Comparison of ENCODE assay signal across 8 mouse cellular contexts in the genomic region with DNA sequence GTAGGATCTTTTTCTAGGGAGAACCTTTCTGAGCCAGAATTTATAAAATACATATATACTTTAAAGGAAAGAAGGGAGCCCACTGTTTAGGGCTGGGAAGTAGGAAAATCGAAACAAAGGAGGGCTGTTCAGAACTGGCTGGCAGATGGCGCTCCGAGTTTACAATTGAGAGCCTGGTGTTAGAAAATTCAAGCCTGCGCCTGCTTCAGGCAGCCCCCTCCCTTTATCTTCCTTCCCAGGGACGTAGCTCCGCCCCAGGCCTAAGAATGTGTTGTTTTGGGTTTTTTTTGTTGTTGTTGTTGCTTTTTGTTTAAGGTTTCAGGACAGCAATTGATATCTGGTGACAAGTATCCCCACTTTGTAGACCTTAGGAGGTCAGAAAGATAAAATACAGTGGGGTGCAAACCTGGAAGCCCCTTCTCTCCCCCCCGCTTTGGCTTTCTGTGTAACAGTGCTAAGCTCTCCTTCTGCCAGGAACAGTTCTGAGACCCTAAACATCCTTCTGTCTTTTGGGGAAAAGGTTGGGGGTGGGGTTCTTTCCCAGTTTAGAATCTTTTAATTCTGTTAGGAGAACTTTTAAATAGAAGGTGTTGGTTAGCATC. TPM values are rescaled to one million over a fixed set of nuclear protein-coding genes. Genes with fewer than 3 reads are reported as not detected.
DNase-seq lines count a peak whose midpoint lies in the region; ATAC-seq and TF ChIP-seq lines count a peak whose summit lies in the region.

No protein-coding gene starts in this region.

- POLR2A ChIA-PET in Patski (lab: Charles Lee) = interaction anchor here (0.5 to 1.0 kb wide), 3 partner anchors 234 to 527 kb away, joined by 3 to 4 read pairs (median 3); no protein-coding TSS in a partner anchor

- no peak overlapping the region for H3K27ac ChIP-seq in forebrain, embryonic 12.5 days
- H3K27ac ChIP-seq in intestine, postnatal 0 days (ENCODE audit: low read depth, low read length) = no peak overlapping the region
- no peak overlapping the region for H3K27ac ChIP-seq in midbrain, postnatal 0 days (ENCODE audit: low read depth, low read length)

- no peak overlapping the region for H3K4me2 ChIP-seq in forebrain, embryonic 12.5 days
- H3K4me2 ChIP-seq in intestine, postnatal 0 days (replicated peaks; ENCODE audit: low read depth) = no peak overlapping the region
- H3K4me2 ChIP-seq in midbrain, postnatal 0 days (ENCODE audit: low read depth, low read length, poor library complexity, severe bottlenecking) = no peak overlapping the region

- ATAC-seq in Patski = peak; percentile 51
- ATAC-seq in forebrain, embryonic 12.5 days (ENCODE audit: low FRiP score) = peak; percentile 82
- no peak for ATAC-seq in intestine, postnatal 0 days
- peak; percentile 58; the same call in 1 of the 2 replicates for ATAC-seq in midbrain, postnatal 0 days (ENCODE audit: low FRiP score)
- no peak for ATAC-seq in erythroblast, adult 5-6 weeks (replicated peaks; ENCODE audit: low FRiP score, poor library complexity, severe bottlenecking)

- no peak overlapping the region for H3K9ac ChIP-seq in forebrain, embryonic 12.5 days
- H3K9ac ChIP-seq in intestine, postnatal 0 days (ENCODE audit: low read depth, low read length) = no peak overlapping the region
- no peak overlapping the region for H3K9ac ChIP-seq in midbrain, postnatal 0 days (replicated peaks; ENCODE audit: low read length, poor library complexity, severe bottlenecking)

- peaks cover 7% of the 10 kb centered on the region; the same call in 1 of the 2 replicates for H3K4me1 ChIP-seq in forebrain, embryonic 12.5 days
- no peaks in the 10 kb centered on the region for H3K4me1 ChIP-seq in intestine, postnatal 0 days (replicated peaks; ENCODE audit: control insufficient read depth, insufficient read depth, low read length)
- H3K4me1 ChIP-seq in midbrain, postnatal 0 days (ENCODE audit: insufficient read depth, low read length) = no peaks in the 10 kb centered on the region

- peaks cover 7% of the 10 kb centered on the region for H3K27me3 ChIP-seq in Patski
- no peaks in the 10 kb centered on the region for H3K27me3 ChIP-seq in forebrain, embryonic 12.5 days
- no peaks in the 10 kb centered on the region for H3K27me3 ChIP-seq in intestine, postnatal 0 days (replicated peaks; ENCODE audit: control insufficient read depth, insufficient read depth, low read length)
- peaks cover 4% of the 10 kb centered on the region; the same call in 1 of the 2 replicates for H3K27me3 ChIP-seq in midbrain, postnatal 0 days (ENCODE audit: insufficient read depth, low read length)

- 10% methylated on average over 7 of the region's 7 CpGs for WGBS in forebrain, embryonic 12.5 days
- WGBS in intestine, postnatal 0 days = 18% methylated on average over 7 of the region's 7 CpGs
- WGBS in midbrain, postnatal 0 days = 13% methylated on average over 7 of the region's 7 CpGs

- in situ Hi-C loops in Patski (cut with MboI; ENCODE audit: low pct_unique_long_range_greater_than_20kb) = loop anchor here (5.0 to 10.0 kb wide), 4 partner anchors 224 to 591 kb away; no protein-coding TSS in a partner anchor

- DNase-seq in heart, adult 11 months = peak; percentile 86
- no peak for DNase-seq in heart, adult 8-10 months (ENCODE audit: low spot score)
- DNase-seq in Patski (ENCODE audit: low read depth, low spot score) (no peak), liver (peak; percentile 55)
- peak; percentile 80 for DNase-seq in midbrain, postnatal 0 days (ENCODE audit: low spot score)

- no peak overlapping the region for H3K4me3 ChIP-seq in forebrain, embryonic 12.5 days (replicated peaks)
- H3K4me3 ChIP-seq in intestine, postnatal 0 days (ENCODE audit: low read depth, low read length) = no peak overlapping the region
- no peak overlapping the region for H3K4me3 ChIP-seq in midbrain, postnatal 0 days (ENCODE audit: low read depth, low read length)

- CTCF ChIA-PET in Patski (lab: Charles Lee) = interaction anchor here (1.2 to 3.9 kb wide), 11 partner anchors 52 to 620 kb away, joined by 3 to 42 read pairs (median 3); no protein-coding TSS in a partner anchor

- peak; percentile 91 for TF ChIP-seq CTCF in Patski (IDR thresholded peaks at IDR 0.05)
- peak; percentile 79 for TF ChIP-seq CTCF in intestine, postnatal 0 days (IDR thresholded peaks at IDR 0.05; ENCODE audit: low read depth)
- peak; percentile 85 for TF ChIP-seq CTCF in midbrain, postnatal 0 days (IDR thresholded peaks at IDR 0.05)

- H3K36me3 ChIP-seq in forebrain, embryonic 12.5 days (replicated peaks) = no peaks in the 10 kb centered on the region
- no peaks in the 10 kb centered on the region for H3K36me3 ChIP-seq in intestine, postnatal 0 days (ENCODE audit: control insufficient read depth, insufficient read depth)
- H3K36me3 ChIP-seq in midbrain, postnatal 0 days (ENCODE audit: insufficient read depth, low read length) = no peaks in the 10 kb centered on the region

- H3K9me3 ChIP-seq in forebrain, embryonic 12.5 days = no peaks in the 10 kb centered on the region
- no peaks in the 10 kb centered on the region for H3K9me3 ChIP-seq in intestine, postnatal 0 days (ENCODE audit: control insufficient read depth)
- no peaks in the 10 kb centered on the region for H3K9me3 ChIP-seq in midbrain, postnatal 0 days (ENCODE audit: low read length)

RNA-seq across cellular contexts. Expression of a gene that starts 26.9 kb away (rescaled TPM):
- total RNA-seq in heart, adult 8-10 months (2022) = 1,000 to 10,000 TPM; 1,172 to 1,307 (median 1,221) TPM
- polyA plus RNA-seq in Patski (2021) = 1,008 TPM
- polyA plus RNA-seq in forebrain, embryonic 12.5 days (2016; fragmentation: Nextera tagmentation; extraction: Ambion mirVana) = 1,283 and 1,309 TPM in 2 replicates
- polyA plus RNA-seq in intestine, postnatal 0 days (2015; fragmentation: Nextera tagmentation; extraction: Ambion mirVana) = 686 and 705 TPM in 2 replicates
- 1,613 and 1,637 TPM in 2 replicates for total RNA-seq in midbrain, postnatal 0 days (2014; rRNA removed)
- 1,739 and 1,834 TPM in 2 replicates for polyA plus RNA-seq in midbrain, postnatal 0 days (2015; fragmentation: Nextera tagmentation; extraction: Ambion mirVana)
- 236 and 242 TPM in 2 replicates for total RNA-seq in erythroblast, adult 5-6 weeks (2015; ENCODE audit: low replicate concordance)
- 156 and 162 TPM in 2 replicates for total RNA-seq in erythroblast, adult 5-6 weeks (2017; ENCODE audit: low replicate concordance)

RNA-seq across cellular contexts. Expression of a gene that starts 35.5 kb away (rescaled TPM):
- 1 to 10 TPM; 1.3 to 1.7 (median 1.5) TPM for total RNA-seq in heart, adult 8-10 months (2022)
- 152 TPM for polyA plus RNA-seq in Patski (2021)
- polyA plus RNA-seq in forebrain, embryonic 12.5 days (2016; fragmentation: Nextera tagmentation; extraction: Ambion mirVana) = 7.1 and 7.5 TPM in 2 replicates
- 2.7 and 3.5 TPM in 2 replicates for polyA plus RNA-seq in intestine, postnatal 0 days (2015; fragmentation: Nextera tagmentation; extraction: Ambion mirVana)
- total RNA-seq in midbrain, postnatal 0 days (2014; rRNA removed) = not detected in 2 replicates
- 9.8 and 10.8 TPM in 2 replicates for polyA plus RNA-seq in midbrain, postnatal 0 days (2015; fragmentation: Nextera tagmentation; extraction: Ambion mirVana)
- not detected in 2 replicates for total RNA-seq in erythroblast, adult 5-6 weeks (2015; ENCODE audit: low replicate concordance)
- total RNA-seq in erythroblast, adult 5-6 weeks (2017; ENCODE audit: low replicate concordance) = 0.43 and 8.5 TPM in 2 replicates

Comparison
In these comparisons a context has a peak if more than half of its experiments do, and no peak if none do; other contexts are left out.
1. DNase-seq: peak in heart, adult 11 months (single experiment), liver (single experiment) and midbrain, postnatal 0 days (single experiment); none in heart, adult 8-10 months (single experiment) and Patski (single experiment).
2. ATAC-seq: peak in Patski (single experiment), forebrain, embryonic 12.5 days (single experiment) and midbrain, postnatal 0 days (single experiment); none in intestine, postnatal 0 days (single experiment) and erythroblast, adult 5-6 weeks (single experiment).
3. RNA of a gene that starts 35.5 kb away (polyA plus RNA-seq): 152 TPM in Patski (single experiment); 9.8 to 10.8 TPM in midbrain, postnatal 0 days, 7.1 to 7.5 TPM in forebrain, embryonic 12.5 days and 2.7 to 3.5 TPM in intestine, postnatal 0 days; every median in the first group is over 10 times any median in the second.
4. Peak in every context shown above with its lines, with median percentiles within 50 percentile points of each other: CTCF ChIP-seq.